Mouse (Mus musculus): ENCODE data around the gene Tcirg1.

- TF ChIP-seq CTCF (IDR thresholded peaks at IDR 0.05; ENCODE audit: control insufficient read depth, insufficient read depth, low read length) (no peak), POLR2A (IDR thresholded peaks at IDR 0.05; ENCODE audit: borderline replicate concordance, control insufficient read depth, low read depth, low read length) (no peak)
Measured at GRCm38 (mm10) chr19:3884325-3884990, 22.5 kb downstream of the Tcirg1 start.

Measured in bone marrow, adult 2 months (tissue).